Mouse (Mus musculus): Measurements from ENCODE around the gene Ntng1.

DNA sequence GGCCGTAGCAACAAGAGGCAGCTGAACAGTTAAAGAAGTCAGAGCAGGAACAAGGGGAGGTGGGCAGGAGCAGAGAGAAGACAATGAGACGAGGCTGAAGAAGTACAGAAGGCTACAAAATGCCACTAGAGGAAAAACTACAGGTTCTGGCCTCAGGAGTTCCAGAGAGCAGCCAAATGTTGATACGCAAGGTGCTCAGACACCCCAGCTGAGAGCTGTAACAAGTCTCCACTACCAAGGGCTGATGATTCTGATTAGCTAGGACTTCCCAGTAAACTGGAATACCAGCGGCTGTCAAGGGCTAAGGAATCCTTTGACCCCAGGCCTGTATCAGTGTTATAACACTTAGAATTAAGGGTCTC is 148.2 kb downstream of the Ntng1 start:
- TF ChIP-seq POLR2A (IDR thresholded peaks at IDR 0.05; ENCODE audit: low read depth, low read length) = no peak
- TF ChIP-seq CTCF (conservative IDR thresholded peaks at IDR 0.05; ENCODE audit: insufficient read depth, insufficient read length, low read depth, low read length) = no peak

Data from kidney, adult 2 months (tissue).